In the genomic region with DNA sequence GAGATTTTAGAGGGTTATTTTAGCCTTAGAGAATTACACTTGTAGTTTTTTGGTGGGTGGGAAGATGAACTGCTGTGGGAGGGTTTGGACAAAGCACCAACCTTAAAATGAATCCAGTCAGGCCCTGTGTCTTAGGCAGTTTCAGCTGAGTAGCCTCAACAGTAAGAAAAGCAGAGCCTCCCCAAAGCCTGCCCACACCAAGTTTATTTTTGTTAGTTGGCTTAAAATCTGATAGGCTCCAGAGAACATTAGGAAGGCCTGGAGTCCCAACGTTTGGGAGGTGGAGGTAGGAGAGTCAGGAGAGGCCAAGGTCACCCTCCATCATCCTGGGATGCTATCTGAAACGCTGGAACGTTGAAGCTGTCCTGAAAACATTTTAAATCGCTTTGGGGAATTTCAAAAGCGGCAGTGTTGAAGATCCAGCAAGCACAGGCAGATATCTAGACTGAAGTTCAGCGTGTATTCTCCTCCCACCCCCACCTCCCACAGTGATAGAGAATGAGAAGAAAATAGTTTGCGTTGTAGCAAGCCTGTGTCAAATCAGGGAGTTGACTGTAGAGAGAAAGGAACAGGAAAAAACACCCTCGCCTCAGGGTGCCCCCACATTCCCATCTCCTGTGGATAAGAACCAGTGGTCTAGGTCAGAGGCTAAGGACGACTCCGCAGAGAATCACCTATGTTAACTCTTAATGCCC, we compare ENCODE assay signal across 9 mouse cellular contexts. TPM values are rescaled to one million over a fixed set of nuclear protein-coding genes. Genes with fewer than 3 reads are reported as not detected.
DNase-seq lines count a peak whose midpoint lies in the region; ATAC-seq and TF ChIP-seq lines count a peak whose summit lies in the region.
"Had no signal": no experiment of that assay in that cellular context is flagged by ENCODE, and none has a peak within 500 bp of the region (broad histone marks: within the 10 kb centered on the region; RNA-seq: fewer than 3 reads in every experiment).

No protein-coding gene starts in this region.

- peak in 1 of 2 experiments; percentile 26 for DNase-seq in cerebellum, adult 2 months
- no peak for DNase-seq in cerebellum, postnatal 25 days
- no peak for DNase-seq in lung, postnatal 0 days (ENCODE audit: low spot score)
- no peak for DNase-seq in lung, postnatal 10 days
- DNase-seq in thymus, postnatal 4 days = no peak
- DNase-seq in gastrocnemius, adult 18-20 months (ENCODE audit: low spot score) = no peak

- no peak for TF ChIP-seq EP300 in lung, postnatal 0 days (IDR thresholded peaks at IDR 0.05)

- ATAC-seq in lung, postnatal 0 days = no peak
- no peak for ATAC-seq in intestine, embryonic 16.5 days
- ATAC-seq in stomach, embryonic 14.5 days (ENCODE audit: insufficient number of reproducible peaks, insufficient read depth, low FRiP score, low read depth) = no peak

- TF ChIP-seq CTCF in cerebellum, adult 2 months (IDR thresholded peaks at IDR 0.05; ENCODE audit: borderline replicate concordance, insufficient read depth, low read depth, low read length) = no peak
- no peak for TF ChIP-seq CTCF in lung, postnatal 0 days (IDR thresholded peaks at IDR 0.05)

- no peaks in the 10 kb centered on the region for H3K27me3 ChIP-seq in cerebellum, adult 2 months (ENCODE audit: control insufficient read depth, insufficient read depth, low read length)
- no peaks in the 10 kb centered on the region for H3K27me3 ChIP-seq in lung, postnatal 0 days (replicated peaks; ENCODE audit: insufficient read depth, low read length)
- 0 out of 2 replicates have a peak, but pooled peaks cover 6% of the 10 kb centered on the region for H3K27me3 ChIP-seq in intestine, embryonic 16.5 days (replicated peaks; ENCODE audit: control insufficient read depth, insufficient read depth, low read length)
- H3K27me3 ChIP-seq in stomach, embryonic 14.5 days (ENCODE audit: control insufficient read depth, insufficient read depth, low read length) = no peaks in the 10 kb centered on the region

- no peaks in the 10 kb centered on the region for H3K36me3 ChIP-seq in lung, postnatal 0 days (ENCODE audit: insufficient read depth, low read length)
- H3K36me3 ChIP-seq in intestine, embryonic 16.5 days (ENCODE audit: control insufficient read depth, insufficient read depth, low read length) = no peaks in the 10 kb centered on the region
- peaks cover 6% of the 10 kb centered on the region; the same call in 1 of the 2 replicates for H3K36me3 ChIP-seq in stomach, embryonic 14.5 days (ENCODE audit: control insufficient read depth, insufficient read depth, low read length)

- no peak overlapping the region for H3K9ac ChIP-seq in lung, postnatal 0 days (replicated peaks; ENCODE audit: low read depth)
- no peak overlapping the region; the same call in 1 of the 2 replicates for H3K9ac ChIP-seq in intestine, embryonic 16.5 days (ENCODE audit: low read depth, low read length)
- peak overlapping the region; percentile 60 for H3K9ac ChIP-seq in stomach, embryonic 14.5 days (replicated peaks; ENCODE audit: low read depth, low read length)

- no peaks in the 10 kb centered on the region for H3K4me1 ChIP-seq in cerebellum, adult 2 months (ENCODE audit: control insufficient read depth, insufficient read depth, low read length)
- H3K4me1 ChIP-seq in lung, postnatal 0 days (ENCODE audit: insufficient read depth, low read depth, low read length) = peaks cover 10% of the 10 kb centered on the region; the same call in 1 of the 2 replicates
- 0 out of 2 replicates have a peak, but pooled peaks cover 4% of the 10 kb centered on the region for H3K4me1 ChIP-seq in intestine, embryonic 16.5 days (ENCODE audit: control insufficient read depth, insufficient read depth, low read length)
- H3K4me1 ChIP-seq in stomach, embryonic 14.5 days (ENCODE audit: control insufficient read depth, insufficient read depth, low read length) = peaks cover 4% of the 10 kb centered on the region; the same call in 1 of the 2 replicates

- WGBS in cerebellum, adult 2 months = 8% methylated on average over 10 of the region's 10 CpGs
- WGBS in lung, postnatal 0 days = 15% methylated on average over 10 of the region's 10 CpGs
- 18% methylated on average over 10 of the region's 10 CpGs for WGBS in intestine, embryonic 16.5 days
- 6% methylated on average over 10 of the region's 10 CpGs for WGBS in stomach, embryonic 14.5 days

- H3K27ac ChIP-seq in cerebellum, adult 2 months (ENCODE audit: insufficient read depth, low read length) = no peak overlapping the region
- H3K27ac ChIP-seq in lung, postnatal 0 days (ENCODE audit: low read length) = no peak overlapping the region
- H3K27ac ChIP-seq in intestine, embryonic 16.5 days (ENCODE audit: low read length) = no peak overlapping the region
- H3K27ac ChIP-seq in stomach, embryonic 14.5 days (ENCODE audit: low read length) = no peak overlapping the region

- peak overlapping the region; percentile 75 for H3K4me2 ChIP-seq in lung, postnatal 0 days (replicated peaks; ENCODE audit: low read depth, low read length)
- peak overlapping the region; percentile 94 for H3K4me2 ChIP-seq in intestine, embryonic 16.5 days (ENCODE audit: low read depth, low read length)
- peak overlapping the region; percentile 94 for H3K4me2 ChIP-seq in stomach, embryonic 14.5 days (replicated peaks; ENCODE audit: low read depth, low read length)

- TF ChIP-seq POLR2A in cerebellum, adult 2 months (IDR thresholded peaks at IDR 0.05; ENCODE audit: borderline replicate concordance, insufficient read depth, low read length) = no peak

- no peaks in the 10 kb centered on the region for H3K9me3 ChIP-seq in lung, postnatal 0 days (ENCODE audit: low read length)
- H3K9me3 ChIP-seq in intestine, embryonic 16.5 days (ENCODE audit: control insufficient read depth, low read length) = no peaks in the 10 kb centered on the region
- no peaks in the 10 kb centered on the region for H3K9me3 ChIP-seq in stomach, embryonic 14.5 days (ENCODE audit: control insufficient read depth, low read depth, low read length)

- peak overlapping the region; percentile 78 for H3K4me3 ChIP-seq in cerebellum, adult 2 months (replicated peaks; ENCODE audit: insufficient read depth, low read depth, low read length)
- peak overlapping the region; percentile 46 for H3K4me3 ChIP-seq in lung, postnatal 0 days (ENCODE audit: low read depth, low read length)
- peak overlapping the region; percentile 55 for H3K4me3 ChIP-seq in intestine, embryonic 16.5 days (ENCODE audit: low read length)
- peak overlapping the region; percentile 60 for H3K4me3 ChIP-seq in stomach, embryonic 14.5 days (ENCODE audit: low read depth, low read length)

RNA-seq across cellular contexts. Expression of a gene that starts 1.3 kb away (rescaled TPM):
- 1,547 and 1,570 TPM in 2 replicates for polyA plus RNA-seq in cerebellum, adult 2 months (2012; rRNA removed)
- polyA plus RNA-seq in lung, postnatal 0 days (2015; fragmentation: Nextera tagmentation; extraction: Ambion mirVana) = 182 and 184 TPM in 2 replicates
- 80.5 and 93.6 TPM in 2 replicates for polyA plus RNA-seq in intestine, embryonic 16.5 days (2015; fragmentation: Nextera tagmentation; extraction: Ambion mirVana)
- polyA plus RNA-seq in stomach, embryonic 14.5 days (2014; fragmentation: Nextera tagmentation; extraction: Ambion mirVana) = 227 and 237 TPM in 2 replicates
- 100 to 1,000 TPM; 379 to 613 TPM for total RNA-seq in gastrocnemius, adult 18-20 months (2021)

RNA-seq across cellular contexts. Expression of a gene that starts 33.6 kb away (rescaled TPM):
- polyA plus RNA-seq in cerebellum, adult 2 months (2012; rRNA removed) = 0.05 and 0.08 TPM in 2 replicates
- polyA plus RNA-seq in lung, postnatal 0 days (2015; fragmentation: Nextera tagmentation; extraction: Ambion mirVana) = not detected in 2 replicates
- 0.69 and 1.7 TPM in 2 replicates for polyA plus RNA-seq in intestine, embryonic 16.5 days (2015; fragmentation: Nextera tagmentation; extraction: Ambion mirVana)
- not detected in 2 replicates for polyA plus RNA-seq in stomach, embryonic 14.5 days (2014; fragmentation: Nextera tagmentation; extraction: Ambion mirVana)
- under 1 TPM in 1 of 2 experiments, not detected in 1; 0.21 TPM for total RNA-seq in gastrocnemius, adult 18-20 months (2021)
- total RNA-seq: neutrophil, adult 5-6 weeks had no signal
